Mouse (Mus musculus) ovary, adult 18-20 months (tissue): ENCODE measurements around the gene Spata46.

ENCODE experiments used
- DNase-seq: peaks from one replicate; pipeline ENCODE4 v3.0.0; 2022; ENCODE audit warnings: low spot score, mixed read lengths

The Spata46 gene

DNA sequence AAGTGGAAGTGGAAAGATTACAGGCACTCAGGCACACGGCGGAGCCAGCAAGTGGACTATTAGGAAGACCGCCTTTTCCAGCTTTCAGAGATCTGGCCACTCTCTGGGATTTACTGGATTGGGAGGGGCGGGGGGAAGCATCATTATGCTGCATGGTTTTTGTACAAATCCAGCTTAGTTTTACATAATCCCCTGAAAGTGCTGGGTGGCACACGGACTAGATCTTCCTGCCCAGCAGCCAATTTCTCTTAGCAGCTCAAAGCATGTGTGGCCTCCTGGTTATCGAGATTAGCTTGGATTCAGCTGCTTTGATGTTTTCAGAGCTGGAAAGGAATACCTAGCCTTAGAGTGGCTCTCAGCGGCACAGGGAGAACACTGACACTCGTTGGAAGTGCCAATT is 34.5 kb downstream of the Spata46 start:
- no peak for DNase-seq

DNA sequence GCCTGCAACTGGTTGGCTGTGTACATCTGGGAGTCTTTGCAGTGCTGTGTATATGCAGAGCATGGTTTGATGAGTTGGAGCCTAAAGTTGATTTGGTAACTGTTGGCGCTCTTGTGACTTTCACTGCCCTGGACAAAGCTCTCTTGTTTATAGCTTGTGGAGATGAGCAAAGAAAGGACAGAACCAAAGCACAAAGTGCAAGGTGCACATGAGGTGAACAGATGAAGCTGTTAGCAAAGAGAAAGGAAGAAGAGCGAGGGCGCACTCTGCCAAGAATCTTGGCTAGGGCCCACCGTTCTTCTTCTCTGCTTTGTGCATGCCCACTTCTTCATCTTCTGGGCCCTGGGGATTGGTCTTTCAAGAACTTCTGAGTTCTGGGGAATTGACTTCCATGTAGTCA is 35.3 kb downstream of the Spata46 start:
- no peak for DNase-seq

DNA sequence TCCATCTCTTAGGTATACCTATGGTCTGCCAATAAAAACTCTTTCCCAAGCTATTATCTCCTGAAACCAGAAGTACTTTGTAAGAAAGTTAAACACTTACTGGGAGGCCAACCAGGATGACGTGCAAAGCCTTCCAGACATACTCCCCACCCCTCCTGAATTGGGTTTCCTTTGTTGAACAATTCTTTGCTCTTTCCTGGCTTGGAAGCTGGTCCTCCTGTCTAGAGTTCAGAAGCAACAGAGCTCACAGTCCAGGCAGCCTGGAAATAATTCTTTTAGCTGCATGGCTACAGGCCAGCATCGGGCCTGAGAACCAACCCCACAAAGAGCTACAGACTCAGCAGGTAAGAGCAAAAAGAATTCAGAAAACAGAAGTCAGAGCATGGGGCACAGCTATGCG is 37.7 kb downstream of the Spata46 start:
- no peak for DNase-seq

DNA sequence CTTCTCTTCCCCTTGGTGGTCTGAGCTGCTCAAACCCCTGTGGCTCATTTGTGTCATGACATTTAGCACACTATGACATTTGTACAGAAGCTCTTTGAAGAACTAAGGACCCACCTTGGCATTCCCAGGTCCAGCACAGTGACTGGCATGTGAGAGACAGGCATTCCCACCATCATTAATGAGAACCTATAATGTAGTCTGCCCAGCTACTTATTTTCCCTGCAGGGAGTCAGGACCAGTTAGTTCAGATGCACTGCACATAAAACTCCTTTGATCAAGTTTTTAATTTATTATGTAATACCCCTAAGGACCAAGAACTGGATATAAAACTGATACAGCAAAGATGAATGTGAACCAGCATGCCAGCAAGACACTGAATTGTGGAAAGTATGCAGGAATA is 42.5 kb downstream of the Spata46 start:
- no peak for DNase-seq

DNA sequence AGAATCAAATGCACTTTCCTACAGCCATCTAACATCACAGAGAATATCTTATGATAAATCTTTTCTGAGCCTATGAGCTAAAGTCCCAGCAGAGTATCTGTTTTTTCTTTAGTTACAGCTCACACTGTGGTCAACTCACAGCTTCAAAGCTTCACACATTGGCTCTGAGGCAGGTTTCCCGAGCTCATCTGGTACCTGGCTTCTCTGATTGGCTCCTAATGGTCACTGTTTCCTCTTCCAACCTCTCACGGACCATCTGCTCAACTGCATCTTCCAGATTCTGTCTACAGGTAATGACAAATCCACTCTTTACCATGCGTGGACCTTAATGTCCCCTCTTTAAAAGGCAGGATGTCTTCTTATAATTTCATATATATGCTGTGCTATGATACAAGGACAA is 44.7 kb downstream of the Spata46 start:
- DNase-seq, result no peak

DNA sequence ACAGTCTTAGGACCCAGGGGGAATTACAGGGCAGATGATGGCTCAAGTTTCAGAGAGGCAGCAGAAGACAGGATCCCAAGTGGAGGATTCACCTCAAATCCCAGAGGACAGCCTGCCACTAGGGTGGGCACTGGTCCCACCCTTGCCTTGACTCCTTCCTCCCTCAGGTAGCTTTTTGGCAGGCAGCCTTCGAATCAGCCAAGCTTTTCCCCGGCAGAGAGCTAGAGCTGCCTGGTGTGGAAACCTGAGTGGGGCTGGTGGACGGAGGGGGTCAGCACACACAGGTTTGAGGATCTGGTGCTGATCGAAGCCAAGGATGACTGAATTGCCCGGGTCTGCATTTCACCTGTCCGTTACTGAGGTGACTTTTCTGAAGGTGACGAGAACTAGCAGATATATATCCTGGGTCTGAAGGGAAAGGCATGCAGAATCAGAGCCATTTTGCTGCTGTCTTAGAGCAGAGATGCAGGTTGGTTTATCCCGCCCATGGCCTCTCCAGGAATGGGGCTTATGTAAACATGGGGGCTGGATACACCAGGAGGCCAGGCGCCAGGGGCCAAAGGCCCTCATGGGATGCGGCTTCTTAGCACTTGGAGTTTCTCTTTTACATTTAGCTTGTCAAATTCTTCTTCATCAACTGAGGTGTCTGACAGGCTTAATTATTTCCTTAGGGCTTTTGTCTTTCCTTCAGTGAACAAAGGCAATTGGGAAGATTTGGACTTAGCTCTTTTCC is 51.7 kb downstream of the Spata46 start:
- DNase-seq, result no peak
